Mouse (Mus musculus) forebrain, embryonic 10.5 days (tissue): ENCODE data around the gene Eef1g. TPM values are rescaled to one million over a fixed set of nuclear protein-coding genes. Genes with fewer than 3 reads are reported as not detected.
"Not testable (repeated sequence)": the region's sequence is repeated elsewhere in the genome, so short reads cannot be mapped to it uniquely, and the experiment has no call there.

Source experiments
- DNase-seq: peaks from one replicate; pipeline ENCODE4 v3.0.0-alpha.2; 2017; ENCODE audit warnings: low spot score; ENCODE audit errors: extremely low spot score
- H3K27ac ChIP-seq: fragments of 300-500 bp; sonication (generic); 2 replicates; pipeline ENCODE4 v1.5.1; 2016; ENCODE audit warnings: mild to moderate bottlenecking
- H3K27me3 ChIP-seq: fragments of 300-500 bp; sonication (generic); 2 replicates; pipeline ENCODE4 v1.6.1; 2016; ENCODE audit warnings: mild to moderate bottlenecking; ENCODE audit not compliant: poor library complexity, severe bottlenecking
- H3K36me3 ChIP-seq: fragments of 300-500 bp; sonication (generic); replicated peaks from 2 replicates; pipeline ENCODE4 v1.6.1; 2016; ENCODE audit warnings: mild to moderate bottlenecking, moderate library complexity
- H3K4me1 ChIP-seq: fragments of 300-500 bp; sonication (generic); 2 replicates; pipeline ENCODE4 v1.6.1; 2016
- H3K4me3 ChIP-seq: fragments of 300-500 bp; sonication (generic); 2 replicates; pipeline ENCODE4 v1.5.1; 2016; ENCODE audit warnings: mild to moderate bottlenecking, moderate library complexity
- H3K9me3 ChIP-seq: fragments of 300-500 bp; sonication (generic); 2 replicates; pipeline ENCODE4 v1.6.1; 2016; ENCODE audit warnings: mild to moderate bottlenecking, moderate library complexity
- WGBS: fragments of 180-500 bp; shearing (Covaris S2); methylation state at CpG from one replicate; pipeline ENCODE4 v1.1.7; 2016; 5-methylcytosine and 5-hydroxymethylcytosine counted together
- polyA plus RNA-seq: library from polyadenylated mRNA; unstranded; fragments of >200 nt; fragmentation: Nextera tagmentation; extraction: Ambion mirVana; gene quantifications from 2 replicates; pipeline ENCODE4 v1.2.1, GENCODE M21; 2016

Gene Eef1g
- polyA plus RNA-seq, 1 experiment from 2014 or later, result 559 TPM

DNA sequence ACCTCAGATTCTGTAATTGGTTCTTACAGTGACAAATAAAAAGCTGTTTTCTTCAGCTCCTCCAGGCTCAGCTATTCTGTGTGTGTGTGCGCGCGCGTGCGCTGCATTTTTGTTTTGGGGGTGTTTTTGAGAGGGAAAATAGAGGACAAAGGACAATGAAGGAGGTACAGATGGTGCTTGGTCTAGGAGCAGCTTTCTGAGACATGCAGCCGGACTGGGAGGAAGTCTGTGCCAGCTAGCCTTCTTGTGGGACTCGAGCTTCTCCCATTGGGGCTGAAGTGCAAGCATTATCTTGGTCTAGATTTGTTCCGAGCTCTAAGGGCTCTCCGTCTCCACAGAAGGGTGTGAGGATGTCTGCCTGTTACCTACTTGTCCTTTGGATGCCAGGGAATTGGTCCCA, 14.6 kb upstream of the Eef1g start:
- H3K27ac ChIP-seq, result peak overlapping the region; percentile 88; the same call in 1 of the 2 replicates
- H3K4me3 ChIP-seq, result peak overlapping the region; percentile 84; the same call in 1 of the 2 replicates
- no peaks in the 10 kb centered on the region for H3K9me3 ChIP-seq
- peaks cover 78% of the 10 kb centered on the region for H3K36me3 ChIP-seq
- WGBS, result 93% methylated on average over 9 of the region's 9 CpGs
- no peaks in the 10 kb centered on the region for H3K27me3 ChIP-seq
- H3K4me1 ChIP-seq, result peaks cover 32% of the 10 kb centered on the region
- DNase-seq, result no peak

DNA sequence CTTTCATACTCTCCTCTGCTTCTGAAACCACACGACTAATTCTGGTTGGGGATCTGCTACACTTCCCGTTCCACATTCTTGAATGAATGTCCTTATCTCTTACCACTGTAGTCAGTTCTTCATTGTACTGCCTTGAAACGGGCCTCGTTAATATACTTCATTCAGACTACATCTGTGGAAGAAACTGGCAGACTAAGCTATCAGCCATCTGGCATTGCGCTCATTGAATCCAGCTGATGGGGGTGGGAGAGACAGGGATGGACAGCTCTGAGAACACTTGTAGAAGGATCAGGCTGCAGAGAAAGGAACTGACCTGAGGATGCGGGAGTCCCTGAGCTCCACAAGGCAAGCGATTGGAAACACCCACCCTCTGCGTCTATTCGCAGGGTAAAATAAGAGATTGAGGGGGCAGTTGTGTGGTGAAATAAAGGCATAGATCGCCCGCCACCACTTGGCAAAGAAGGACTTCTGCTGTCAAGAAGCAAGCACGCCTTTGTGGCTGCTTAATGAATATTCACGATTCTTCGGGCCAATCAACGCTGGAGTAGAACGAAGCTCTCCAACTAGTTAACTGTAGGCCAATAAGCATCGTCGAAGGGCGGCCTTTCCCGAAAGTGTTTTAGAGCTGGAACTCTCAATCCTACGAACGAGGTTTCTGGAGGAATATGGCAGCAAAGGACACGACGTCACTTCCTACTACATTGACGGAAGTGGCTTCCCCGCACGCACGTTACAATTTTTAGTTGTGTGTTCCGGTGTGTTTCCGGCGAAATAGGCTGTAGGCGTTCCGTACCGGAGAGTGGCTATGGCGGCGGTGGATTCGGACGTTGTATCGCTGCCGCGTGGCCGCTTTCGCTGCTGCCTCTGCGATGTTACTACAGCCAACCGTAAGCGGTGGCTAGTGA, 13.5 kb upstream of the Eef1g start, which contains the start of gene Tut1:
TSS of gene Tut1 (plus strand) at position 713 of the 905 bp plus-strand sequence.
- peak; percentile 89 for DNase-seq
- peaks cover 78% of the 10 kb centered on the region for H3K36me3 ChIP-seq

DNA sequence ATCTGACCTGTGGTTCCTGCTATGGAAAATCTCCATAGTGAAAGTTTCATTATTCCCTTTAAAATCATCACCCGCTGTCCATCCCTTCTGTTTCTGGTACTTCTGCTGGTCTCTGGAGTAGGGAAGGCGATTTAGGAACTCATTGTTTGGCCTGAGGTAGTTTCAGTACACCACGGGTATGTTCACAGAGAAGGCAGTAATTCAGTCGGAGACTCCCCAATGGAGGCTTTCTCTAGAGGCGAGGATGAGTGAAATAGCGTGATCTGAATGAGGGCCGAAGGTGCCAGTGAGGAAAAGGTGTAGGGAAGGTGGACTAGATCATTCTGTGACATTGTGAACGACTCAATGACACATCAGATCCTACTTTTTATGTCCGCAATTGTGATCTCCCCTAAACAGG, 12.7 kb upstream of the Eef1g start:
- Histone ChIP-seq H3K27ac (peak overlapping the region; percentile 88), H3K36me3 (peaks cover 78% of the 10 kb centered on the region), H3K4me3 (peak overlapping the region; percentile 84), H3K9me3 (no peaks in the 10 kb centered on the region), H3K4me1 (peaks cover 32% of the 10 kb centered on the region), H3K27me3 (no peaks in the 10 kb centered on the region)
- no peak for DNase-seq
- WGBS, result 10% methylated on average over 9 of the region's 9 CpGs

More for the DNA sequence above, 13.5 kb upstream of the Eef1g start, which contains the start of gene Tut1:
- WGBS, result 5% methylated on average over 46 of the region's 46 CpGs
- H3K27me3 ChIP-seq, result no peaks in the 10 kb centered on the region
- no peaks in the 10 kb centered on the region for H3K9me3 ChIP-seq
- peaks cover 32% of the 10 kb centered on the region for H3K4me1 ChIP-seq
- peak within 1 kb of the TSS; percentile 84 for H3K4me3 ChIP-seq
- peak within 1 kb of the TSS; percentile 88 for H3K27ac ChIP-seq

DNA sequence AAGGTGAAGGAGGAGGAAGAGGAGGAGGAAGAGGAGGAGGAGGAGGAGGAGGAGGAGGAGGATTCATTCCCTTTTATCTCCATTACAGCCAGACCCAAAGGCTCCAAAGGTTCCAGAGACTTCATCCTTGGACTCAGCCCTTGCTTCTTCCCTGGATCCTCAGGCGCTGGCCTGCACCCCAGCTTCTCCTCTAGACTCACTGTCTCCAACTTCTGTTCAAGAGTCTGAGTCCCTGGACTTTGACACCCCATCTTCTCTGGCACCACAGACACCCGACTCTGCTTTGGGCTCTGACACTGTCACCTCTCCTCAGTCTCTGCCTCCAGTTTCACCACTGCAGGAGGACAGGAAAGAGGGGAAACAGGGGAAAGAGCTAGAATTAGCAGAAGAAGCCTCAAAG, 4.6 kb upstream of the Eef1g start:
- no peak for DNase-seq
- peaks cover 14% of the 10 kb centered on the region for H3K4me1 ChIP-seq
- no peak overlapping the region for H3K4me3 ChIP-seq
- no peak overlapping the region for H3K27ac ChIP-seq
- H3K9me3 ChIP-seq, result no peaks in the 10 kb centered on the region
- H3K27me3 ChIP-seq, result no peaks in the 10 kb centered on the region
- peaks cover 90% of the 10 kb centered on the region for H3K36me3 ChIP-seq
- WGBS, result 88% methylated on average over 2 of the region's 2 CpGs

DNA sequence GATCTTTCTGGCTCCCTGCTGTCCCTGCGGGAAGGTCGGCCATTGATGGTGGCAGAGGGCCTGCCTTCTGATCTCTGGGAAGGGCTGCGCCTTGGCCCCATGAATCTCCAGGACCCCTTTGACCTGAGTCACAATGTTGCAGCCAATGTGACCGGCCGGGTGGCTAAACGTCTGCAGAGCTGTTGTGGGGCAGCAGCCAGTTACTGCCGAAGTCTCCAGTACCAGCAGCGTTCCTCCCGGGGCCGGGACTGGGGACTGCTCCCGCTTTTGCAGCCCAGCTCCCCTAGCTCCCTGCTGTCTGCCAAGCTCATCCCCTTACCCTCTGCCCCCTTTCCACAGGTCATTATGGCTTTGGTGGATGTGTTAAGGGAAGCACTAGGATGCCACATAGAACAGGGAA, 1.8 kb upstream of the Eef1g start:
- Histone ChIP-seq H3K4me1 (peaks cover 30% of the 10 kb centered on the region), H3K9me3 (no peaks in the 10 kb centered on the region), H3K36me3 (peaks cover 80% of the 10 kb centered on the region), H3K4me3 (peak overlapping the region; percentile 90; the same call in 1 of the 2 replicates), H3K27ac (no peak overlapping the region), H3K27me3 (no peaks in the 10 kb centered on the region)
- DNase-seq, result no peak
- WGBS, result 91% methylated on average over 11 of the region's 11 CpGs

DNA sequence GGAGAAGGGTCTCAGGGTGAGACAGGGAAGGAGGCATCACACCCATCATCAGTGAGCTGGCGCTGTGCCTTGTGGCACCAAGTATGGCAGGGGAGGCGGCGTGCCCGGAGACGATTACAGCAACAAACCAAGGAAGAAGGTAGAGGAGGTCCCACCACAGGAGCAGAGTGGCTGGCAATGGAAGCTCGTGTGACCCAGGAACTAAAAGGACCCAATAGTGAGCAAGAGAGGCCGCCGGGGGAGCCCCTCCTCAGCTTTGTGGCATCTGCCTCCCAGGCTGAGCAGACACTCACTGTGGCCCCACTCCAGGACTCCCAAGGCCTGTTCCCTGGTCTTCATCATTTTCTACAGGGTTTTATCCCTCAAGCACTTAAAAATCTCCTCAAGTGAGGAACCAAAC, 1.1 kb upstream of the Eef1g start:
- no peak for DNase-seq
- Histone ChIP-seq H3K4me1 (peaks cover 30% of the 10 kb centered on the region), H3K27me3 (no peaks in the 10 kb centered on the region), H3K27ac (peak overlapping the region; percentile 94), H3K4me3 (peak overlapping the region; percentile 90), H3K9me3 (no peaks in the 10 kb centered on the region), H3K36me3 (peaks cover 80% of the 10 kb centered on the region)
- 88% methylated on average over 8 of the region's 8 CpGs for WGBS

DNA sequence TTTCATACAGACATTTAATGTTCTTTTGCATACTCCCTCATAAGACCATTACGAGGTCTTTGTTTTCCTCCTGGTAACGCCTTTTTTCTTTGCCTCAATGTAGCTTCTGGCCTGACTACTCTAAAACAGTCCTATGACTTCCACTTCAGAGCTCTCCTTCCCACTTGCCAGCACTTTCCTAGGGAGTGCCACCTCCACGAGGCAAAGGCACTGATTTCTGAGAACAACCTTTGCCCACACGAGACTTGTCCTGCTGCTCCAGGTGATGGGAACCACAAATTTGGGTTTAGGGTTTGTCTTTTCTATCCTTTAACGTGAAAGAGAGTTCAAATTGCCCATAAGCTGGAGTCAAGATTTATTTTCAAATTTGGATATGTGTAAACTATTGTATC, 647 bp upstream of the Eef1g start:
- no peak for DNase-seq
- 51% methylated on average over 5 of the region's 5 CpGs for WGBS
- Histone ChIP-seq H3K9me3 (no peaks in the 10 kb centered on the region), H3K27ac (peak overlapping the region; percentile 94), H3K4me1 (peaks cover 30% of the 10 kb centered on the region), H3K27me3 (no peaks in the 10 kb centered on the region), H3K4me3 (peak overlapping the region; percentile 90), H3K36me3 (peaks cover 80% of the 10 kb centered on the region)

DNA sequence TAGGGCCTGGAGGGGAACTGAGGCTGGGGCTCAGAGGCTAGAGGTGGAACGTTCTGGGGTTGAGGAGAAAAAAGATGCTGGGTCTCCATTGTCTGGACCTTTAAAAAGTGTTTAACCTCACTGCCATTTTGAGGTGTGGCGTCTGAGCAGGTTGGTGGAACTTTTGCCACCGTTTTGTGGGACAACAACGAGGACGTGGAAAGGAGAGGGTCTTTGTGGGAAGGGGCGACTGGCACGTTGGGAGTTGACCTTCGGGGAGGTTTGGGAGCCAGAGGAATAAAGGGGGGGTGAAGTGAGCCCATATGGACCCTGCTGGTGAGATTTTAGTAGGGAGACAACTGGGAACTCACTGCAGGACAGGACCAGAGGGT, 517 bp downstream of the Eef1g start:
- 0% methylated on average over 8 of the region's 8 CpGs for WGBS
- Histone ChIP-seq H3K27ac (peak overlapping the region; percentile 94), H3K9me3 (no peaks in the 10 kb centered on the region), H3K27me3 (no peaks in the 10 kb centered on the region), H3K36me3 (peaks cover 80% of the 10 kb centered on the region), H3K4me1 (peaks cover 30% of the 10 kb centered on the region), H3K4me3 (peak overlapping the region; percentile 90)
- no peak for DNase-seq

DNA sequence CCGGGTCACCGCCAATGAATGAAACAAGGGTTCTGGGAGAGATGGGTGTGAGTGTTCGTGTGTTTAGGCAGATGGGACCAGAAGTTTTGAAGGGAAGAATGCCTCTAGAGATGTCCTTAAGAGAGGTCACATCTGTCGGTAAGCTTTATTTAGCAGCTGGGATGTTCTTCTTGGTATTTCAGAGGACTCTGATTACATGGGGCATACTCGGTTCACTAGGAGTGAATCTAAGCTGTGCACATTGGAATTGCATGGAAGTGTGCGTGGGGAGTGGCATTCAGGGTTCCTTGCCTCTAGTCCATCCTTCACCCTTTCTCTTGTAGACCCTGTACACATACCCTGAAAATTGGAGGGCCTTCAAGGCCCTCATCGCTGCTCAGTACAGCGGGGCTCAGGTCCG, 1.1 kb downstream of the Eef1g start:
- Histone ChIP-seq H3K4me1 (peaks cover 30% of the 10 kb centered on the region), H3K27me3 (no peaks in the 10 kb centered on the region), H3K36me3 (peaks cover 80% of the 10 kb centered on the region), H3K27ac (peak overlapping the region; percentile 94), H3K4me3 (peak overlapping the region; percentile 90), H3K9me3 (no peaks in the 10 kb centered on the region)
- 7% methylated on average over 9 of the region's 9 CpGs for WGBS
- DNase-seq, result no peak

DNA sequence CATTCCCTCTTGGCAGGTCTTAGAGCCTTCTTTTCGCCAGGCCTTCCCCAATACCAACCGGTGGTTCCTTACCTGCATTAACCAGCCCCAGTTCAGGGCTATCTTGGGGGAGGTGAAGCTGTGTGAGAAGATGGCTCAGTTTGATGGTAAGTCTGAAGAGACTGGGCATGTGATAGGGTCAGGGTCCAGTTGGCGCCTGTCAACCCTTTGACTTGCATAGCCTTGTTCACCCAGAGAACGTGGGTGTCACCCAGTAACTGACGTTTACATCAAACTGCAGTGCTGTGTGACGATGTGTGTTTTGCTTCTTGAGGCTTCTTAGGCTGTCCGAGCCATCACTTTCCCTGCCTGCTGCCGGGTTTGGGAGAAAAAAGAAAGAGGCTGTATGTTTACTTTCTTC, 5.7 kb downstream of the Eef1g start:
- not testable (repeated sequence) for H3K27me3 ChIP-seq, H3K9me3 ChIP-seq, DNase-seq, H3K27ac ChIP-seq, H3K4me3 ChIP-seq
- peaks cover 16% of the 10 kb centered on the region for H3K4me1 ChIP-seq
- peaks cover 92% of the 10 kb centered on the region for H3K36me3 ChIP-seq
- WGBS, result 90% methylated on average over 8 of the region's 8 CpGs

DNA sequence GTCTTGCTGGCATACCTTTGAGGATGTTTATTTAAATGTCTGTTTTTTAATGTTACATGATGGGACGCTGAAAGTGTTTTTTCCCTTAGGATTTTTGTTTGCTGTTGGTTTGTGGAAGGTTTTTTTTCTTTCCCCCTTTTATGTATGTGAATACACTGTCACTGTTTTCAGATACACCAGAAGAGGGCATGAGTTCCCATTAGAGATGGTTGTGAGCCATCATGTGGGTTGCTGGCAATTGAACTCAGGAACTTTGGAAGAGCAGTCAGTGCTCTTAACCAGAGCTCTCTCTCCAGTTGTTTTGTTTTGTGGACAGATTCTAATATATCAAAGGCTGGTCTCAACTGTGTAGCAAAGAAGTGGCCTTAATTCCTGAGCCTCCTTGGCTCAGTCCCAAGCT, 7.8 kb downstream of the Eef1g start:
- Histone ChIP-seq H3K4me3 (no peak overlapping the region), H3K27me3 (no peaks in the 10 kb centered on the region), H3K4me1 (no peaks in the 10 kb centered on the region; the same call in 1 of the 2 replicates), H3K9me3 (no peaks in the 10 kb centered on the region), H3K36me3 (peaks cover 100% of the 10 kb centered on the region), H3K27ac (no peak overlapping the region)
- DNase-seq, result no peak
- 88% methylated on average over 1 of the region's 1 CpGs for WGBS

DNA sequence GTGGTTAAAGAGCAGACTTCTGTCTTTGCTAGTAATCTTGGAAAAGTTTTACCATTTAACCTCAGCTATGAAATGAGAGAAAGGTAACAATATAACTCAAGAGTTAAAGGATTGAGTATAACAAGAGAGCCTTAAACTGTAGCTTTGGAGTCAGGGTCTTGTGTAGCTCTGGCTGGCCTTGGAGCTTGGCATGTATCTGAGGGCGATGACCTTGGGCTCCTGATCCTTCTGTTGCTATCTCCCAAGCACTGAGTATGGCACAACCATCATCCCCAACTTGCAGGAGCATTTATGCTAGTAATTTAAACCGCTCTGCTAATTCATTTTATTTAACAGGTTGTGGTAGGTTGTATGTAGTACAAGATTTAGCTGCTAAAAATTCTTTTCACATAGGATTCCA, 8.7 kb downstream of the Eef1g start:
- H3K27me3 ChIP-seq, result no peaks in the 10 kb centered on the region
- 96% methylated on average over 2 of the region's 2 CpGs for WGBS
- DNase-seq, result no peak
- H3K4me1 ChIP-seq, result no peaks in the 10 kb centered on the region; the same call in 1 of the 2 replicates
- H3K27ac ChIP-seq, result no peak overlapping the region
- no peaks in the 10 kb centered on the region for H3K9me3 ChIP-seq
- peaks cover 100% of the 10 kb centered on the region for H3K36me3 ChIP-seq
- H3K4me3 ChIP-seq, result no peak overlapping the region

DNA sequence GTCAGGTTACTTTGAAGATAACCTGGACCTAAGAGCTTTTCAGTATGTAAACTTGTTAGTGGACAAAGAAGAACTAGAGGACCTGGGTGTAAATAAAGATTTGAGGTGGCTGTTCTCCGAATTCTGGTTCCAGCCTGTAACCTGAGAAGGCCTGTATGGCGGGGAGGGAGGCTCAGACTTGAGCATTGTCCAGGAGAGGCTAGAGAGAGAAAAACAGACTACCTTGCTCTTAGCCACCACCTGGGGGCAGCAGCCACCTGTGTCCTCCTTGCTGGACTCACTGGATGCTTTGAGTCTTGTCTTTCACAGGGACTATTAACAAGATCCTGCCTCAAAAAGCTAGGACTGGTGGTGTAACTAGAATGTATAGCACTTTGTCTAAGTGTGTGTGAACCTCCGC, 9.7 kb downstream of the Eef1g start:
- no peak for DNase-seq

More for the DNA sequence above, 9.7 kb downstream of the Eef1g start:
- H3K4me1 ChIP-seq, result peaks cover 4% of the 10 kb centered on the region; the same call in 1 of the 2 replicates
- no peaks in the 10 kb centered on the region for H3K27me3 ChIP-seq
- 56% methylated on average over 3 of the region's 3 CpGs for WGBS
- H3K9me3 ChIP-seq, result no peaks in the 10 kb centered on the region
- H3K4me3 ChIP-seq, result no peak overlapping the region
- H3K36me3 ChIP-seq, result peaks cover 99% of the 10 kb centered on the region
- no peak overlapping the region for H3K27ac ChIP-seq
